ENCODE assay signal across 8 mouse cellular contexts in genomic region chr2:68221226-68221625, GRCm38 (mm10).
DNase-seq lines count a peak whose midpoint lies in the region.

No protein-coding gene starts in this region.

- WGBS in heart, embryonic 10.5 days, result 58% methylated on average over 4 of the region's 4 CpGs

- H3K36me3 ChIP-seq in heart, embryonic 10.5 days, result peaks cover 14% of the 10 kb centered on the region

- H3K4me3 ChIP-seq in heart, embryonic 10.5 days, result no peak overlapping the region

- peak; percentile 89 for DNase-seq in heart, adult 11 months
- DNase-seq in heart, embryonic 10.5 days (ENCODE audit: low spot score), result no peak
- peak; percentile 32 for DNase-seq in lung, postnatal 10 days
- no peak for DNase-seq in lung, postnatal 25 days (ENCODE audit: low spot score)
- peak; percentile 37 for DNase-seq in forelimb bud, embryonic 11.5 days (ENCODE audit: low read depth, low spot score)
- DNase-seq in retina, postnatal 1 day, result peak; percentile 43
- DNase-seq in testis, postnatal 10 days (ENCODE audit: low spot score), result no peak
- DNase-seq in left cerebral cortex, postnatal 25 days (ENCODE audit: low spot score in 2 of 2), result no peak

- H3K9me3 ChIP-seq in heart, embryonic 10.5 days, result no peaks in the 10 kb centered on the region

- no peaks in the 10 kb centered on the region for H3K27me3 ChIP-seq in heart, embryonic 10.5 days (ENCODE audit: insufficient read depth, poor library complexity, severe bottlenecking)

- no peak overlapping the region for H3K27ac ChIP-seq in heart, embryonic 10.5 days

- peaks cover 29% of the 10 kb centered on the region for H3K4me1 ChIP-seq in heart, embryonic 10.5 days

- intact Hi-C loops in left cerebral cortex, postnatal 25 days (cut with DNase I), result no loop called here

Comparison
In these comparisons a context has a peak if more than half of its experiments do, and no peak if none do; other contexts are left out.
1. DNase-seq: peak in heart, adult 11 months (single experiment), lung, postnatal 10 days (single experiment), forelimb bud, embryonic 11.5 days (single experiment) and retina, postnatal 1 day (single experiment); none in heart, embryonic 10.5 days (single experiment), lung, postnatal 25 days (single experiment), testis, postnatal 10 days (single experiment) and left cerebral cortex, postnatal 25 days (0 of 2).